Comparison of ENCODE assay signal across 27 mouse cellular contexts in genomic region chr16:93722476-93722875, GRCm38 (mm10). TPM values are rescaled to one million over a fixed set of nuclear protein-coding genes. Genes with fewer than 3 reads are reported as not detected.
A peak's percentile ranks its signal among the peaks of the same experiment; 100 is the strongest.
DNase-seq lines count a peak whose midpoint lies in the region; ATAC-seq and TF ChIP-seq lines count a peak whose summit lies in the region.
"Had no signal": no experiment of that assay in that cellular context is flagged by ENCODE, and none has a peak within 500 bp of the region (broad histone marks: within the 10 kb centered on the region; RNA-seq: fewer than 3 reads in every experiment).

No protein-coding gene starts in this region.

- no peak overlapping the region for H3K4me2 ChIP-seq in hindbrain, embryonic 13.5 days
- H3K4me2 ChIP-seq in hindbrain, embryonic 12.5 days (replicated peaks), result no peak overlapping the region
- no peak overlapping the region for H3K4me2 ChIP-seq in midbrain, postnatal 0 days (ENCODE audit: low read depth, low read length, poor library complexity, severe bottlenecking)
- no peak overlapping the region for H3K4me2 ChIP-seq in midbrain, embryonic 16.5 days (ENCODE audit: low read length)
- H3K4me2 ChIP-seq: embryonic facial prominence, embryonic 15.5 days; forebrain, embryonic 12.5 days; limb, embryonic 12.5 days; liver, embryonic 11.5 days; midbrain, embryonic 13.5 days had no signal

- peak overlapping the region; percentile 13; the same call in 1 of the 2 replicates for H3K9ac ChIP-seq in hindbrain, embryonic 13.5 days
- H3K9ac ChIP-seq in hindbrain, embryonic 12.5 days, result no peak overlapping the region
- H3K9ac ChIP-seq in midbrain, postnatal 0 days (replicated peaks; ENCODE audit: low read length, poor library complexity, severe bottlenecking), result 0 out of 2 replicates have a peak overlapping the region, but pooled peaks have one; percentile 1
- H3K9ac ChIP-seq in midbrain, embryonic 16.5 days (ENCODE audit: low read depth, low read length), result no peak overlapping the region
- H3K9ac ChIP-seq: embryonic facial prominence, embryonic 15.5 days; forebrain, embryonic 12.5 days; forebrain, postnatal 0 days; limb, embryonic 12.5 days; liver, postnatal 0 days; midbrain, embryonic 13.5 days had no signal

- WGBS in hindbrain, embryonic 13.5 days, result 58% methylated on average over 2 of the region's 2 CpGs
- WGBS in hindbrain, embryonic 12.5 days, result 65% methylated on average over 2 of the region's 2 CpGs
- 49% methylated on average over 2 of the region's 2 CpGs for WGBS in midbrain, postnatal 0 days
- 43% methylated on average over 2 of the region's 2 CpGs for WGBS in midbrain, embryonic 16.5 days

- no peaks in the 10 kb centered on the region for H3K9me3 ChIP-seq in hindbrain, embryonic 13.5 days
- no peaks in the 10 kb centered on the region for H3K9me3 ChIP-seq in hindbrain, embryonic 12.5 days (replicated peaks)
- no peaks in the 10 kb centered on the region for H3K9me3 ChIP-seq in midbrain, postnatal 0 days (ENCODE audit: low read length)
- H3K9me3 ChIP-seq in midbrain, embryonic 16.5 days (replicated peaks; ENCODE audit: control insufficient read depth, low read length, poor library complexity, severe bottlenecking), result no peaks in the 10 kb centered on the region
- H3K9me3 ChIP-seq: embryonic facial prominence, embryonic 15.5 days; forebrain, embryonic 12.5 days; limb, embryonic 12.5 days; midbrain, embryonic 13.5 days had no signal

- H3K36me3 ChIP-seq in hindbrain, embryonic 13.5 days, result peaks cover 28% of the 10 kb centered on the region
- H3K36me3 ChIP-seq in hindbrain, embryonic 12.5 days, result 0 out of 2 replicates have a peak, but pooled peaks cover 6% of the 10 kb centered on the region
- H3K36me3 ChIP-seq in midbrain, postnatal 0 days (ENCODE audit: insufficient read depth, low read length), result peaks cover 14% of the 10 kb centered on the region
- peaks cover 3% of the 10 kb centered on the region; the same call in 1 of the 2 replicates for H3K36me3 ChIP-seq in midbrain, embryonic 16.5 days (ENCODE audit: control insufficient read depth, insufficient read depth, low read length)
- H3K36me3 ChIP-seq: embryonic facial prominence, embryonic 15.5 days; forebrain, embryonic 12.5 days; limb, embryonic 12.5 days had no signal

- peak overlapping the region; percentile 9; the same call in 1 of the 2 replicates for H3K27ac ChIP-seq in hindbrain, embryonic 13.5 days
- H3K27ac ChIP-seq in hindbrain, embryonic 12.5 days, result no peak overlapping the region
- no peak overlapping the region for H3K27ac ChIP-seq in midbrain, postnatal 0 days (ENCODE audit: low read depth, low read length)
- H3K27ac ChIP-seq in midbrain, embryonic 16.5 days (ENCODE audit: low read length), result no peak overlapping the region
- H3K27ac ChIP-seq: embryonic facial prominence, embryonic 15.5 days; forebrain, embryonic 12.5 days; left cerebral cortex, adult 2 months; limb, embryonic 12.5 days; macrophage; midbrain, embryonic 13.5 days had no signal

- no peaks in the 10 kb centered on the region for H3K27me3 ChIP-seq in hindbrain, embryonic 13.5 days
- H3K27me3 ChIP-seq in hindbrain, embryonic 12.5 days, result no peaks in the 10 kb centered on the region
- no peaks in the 10 kb centered on the region for H3K27me3 ChIP-seq in midbrain, postnatal 0 days (ENCODE audit: insufficient read depth, low read length)
- no peaks in the 10 kb centered on the region for H3K27me3 ChIP-seq in midbrain, embryonic 16.5 days (ENCODE audit: control insufficient read depth, insufficient read depth, low read depth, low read length)
- H3K27me3 ChIP-seq: embryonic facial prominence, embryonic 15.5 days; forebrain, embryonic 12.5 days; midbrain, embryonic 13.5 days had no signal

- no peak overlapping the region for H3K4me3 ChIP-seq in hindbrain, embryonic 13.5 days
- H3K4me3 ChIP-seq in hindbrain, embryonic 12.5 days, result no peak overlapping the region
- no peak overlapping the region for H3K4me3 ChIP-seq in midbrain, postnatal 0 days (ENCODE audit: low read depth, low read length)
- H3K4me3 ChIP-seq in midbrain, embryonic 16.5 days (ENCODE audit: low read depth, low read length), result no peak overlapping the region
- H3K4me3 ChIP-seq: embryonic facial prominence, embryonic 15.5 days; forebrain, embryonic 12.5 days; left cerebral cortex, adult 2 months; limb, embryonic 12.5 days; midbrain, embryonic 13.5 days; myocyte had no signal

- no peak for ATAC-seq in cerebellum, adult (ENCODE audit: insufficient number of reproducible peaks, low FRiP score, low TSS enrichment)
- ATAC-seq in hindbrain, embryonic 13.5 days (ENCODE audit: low FRiP score), result no peak
- no peak for ATAC-seq in hindbrain, embryonic 12.5 days (ENCODE audit: low FRiP score)
- ATAC-seq in midbrain, postnatal 0 days (ENCODE audit: low FRiP score), result no peak
- ATAC-seq in midbrain, embryonic 16.5 days, result no peak
- ATAC-seq: CD4-positive, CD25-positive, alpha-beta regulatory T cell, adult 4 months; forebrain, postnatal 0 days; intestine, postnatal 0 days; midbrain, embryonic 13.5 days had no signal

- peak; percentile 32 to 42 for DNase-seq in cerebellum, postnatal 10 days
- DNase-seq in midbrain, postnatal 0 days (ENCODE audit: low spot score), result no peak
- DNase-seq in ovary, postnatal 36 days (ENCODE audit: low spot score), result no peak
- DNase-seq: forebrain, postnatal 0 days; gastrocnemius, postnatal 10 days; heart, postnatal 14 days; kidney, adult 9 months; kidney, postnatal 10 days; liver, postnatal 0 days; right cerebral cortex, adult 18-20 months; spleen, adult 18-20 months; thymus, postnatal 14 days had no signal

- H3K4me1 ChIP-seq in hindbrain, embryonic 13.5 days (replicated peaks), result peaks cover 16% of the 10 kb centered on the region
- H3K4me1 ChIP-seq in hindbrain, embryonic 12.5 days, result peaks cover 4% of the 10 kb centered on the region; the same call in 1 of the 2 replicates
- H3K4me1 ChIP-seq in midbrain, postnatal 0 days (ENCODE audit: insufficient read depth, low read length), result no peaks in the 10 kb centered on the region
- H3K4me1 ChIP-seq in midbrain, embryonic 16.5 days (ENCODE audit: control insufficient read depth, insufficient read depth, low read length), result no peaks in the 10 kb centered on the region
- H3K4me1 ChIP-seq: limb, embryonic 12.5 days had no signal

- no peak for TF ChIP-seq CTCF in midbrain, postnatal 0 days (IDR thresholded peaks at IDR 0.05)

RNA-seq across cellular contexts. Expression of gene Dop1b, which starts 10.8 kb away (rescaled TPM):
- polyA plus RNA-seq in hindbrain, embryonic 13.5 days (2015; fragmentation: Nextera tagmentation; extraction: Ambion mirVana), result 31.0 and 32.2 TPM in 2 replicates
- 22.4 and 25.2 TPM in 2 replicates for polyA plus RNA-seq in hindbrain, embryonic 12.5 days (2016; fragmentation: Nextera tagmentation; extraction: Ambion mirVana)
- 67.6 and 102 TPM in 2 replicates for total RNA-seq in midbrain, postnatal 0 days (2014; rRNA removed)
- 26.1 and 27.8 TPM in 2 replicates for polyA plus RNA-seq in midbrain, postnatal 0 days (2015; fragmentation: Nextera tagmentation; extraction: Ambion mirVana)
- polyA plus RNA-seq in midbrain, embryonic 16.5 days (2015; fragmentation: Nextera tagmentation; extraction: Ambion mirVana), result 41.0 and 42.0 TPM in 2 replicates

RNA-seq across cellular contexts. Expression of gene Cbr3, which starts 39.5 kb away (rescaled TPM):
- 0.89 and 0.99 TPM in 2 replicates for polyA plus RNA-seq in hindbrain, embryonic 13.5 days (2015; fragmentation: Nextera tagmentation; extraction: Ambion mirVana)
- 0.30 and 0.53 TPM in 2 replicates for polyA plus RNA-seq in hindbrain, embryonic 12.5 days (2016; fragmentation: Nextera tagmentation; extraction: Ambion mirVana)
- 4.0 and 7.4 TPM in 2 replicates for total RNA-seq in midbrain, postnatal 0 days (2014; rRNA removed)
- polyA plus RNA-seq in midbrain, postnatal 0 days (2015; fragmentation: Nextera tagmentation; extraction: Ambion mirVana), result 3.6 and 5.0 TPM in 2 replicates
- 1.1 and 3.0 TPM in 2 replicates for polyA plus RNA-seq in midbrain, embryonic 16.5 days (2015; fragmentation: Nextera tagmentation; extraction: Ambion mirVana)
- total RNA-seq: common myeloid progenitor, adult 5-6 weeks had no signal
- polyA plus RNA-seq: CD4-positive, CD25-positive, alpha-beta regulatory T cell, adult 4 months had no signal

Comparison
In these comparisons a context has a peak if more than half of its experiments do, and no peak if none do; other contexts are left out.
1. H3K9ac ChIP-seq: peak in hindbrain, embryonic 13.5 days (single experiment) and midbrain, postnatal 0 days (single experiment); none in hindbrain, embryonic 12.5 days (single experiment) and midbrain, embryonic 16.5 days (single experiment).
2. DNase-seq: peak in cerebellum, postnatal 10 days (2 of 2); none in midbrain, postnatal 0 days (single experiment) and ovary, postnatal 36 days (single experiment).